Mouse (Mus musculus): ENCODE data around the gene F13b.
A peak's percentile ranks its signal among the peaks of the same experiment; 100 is the strongest.

Gene F13b

DNA sequence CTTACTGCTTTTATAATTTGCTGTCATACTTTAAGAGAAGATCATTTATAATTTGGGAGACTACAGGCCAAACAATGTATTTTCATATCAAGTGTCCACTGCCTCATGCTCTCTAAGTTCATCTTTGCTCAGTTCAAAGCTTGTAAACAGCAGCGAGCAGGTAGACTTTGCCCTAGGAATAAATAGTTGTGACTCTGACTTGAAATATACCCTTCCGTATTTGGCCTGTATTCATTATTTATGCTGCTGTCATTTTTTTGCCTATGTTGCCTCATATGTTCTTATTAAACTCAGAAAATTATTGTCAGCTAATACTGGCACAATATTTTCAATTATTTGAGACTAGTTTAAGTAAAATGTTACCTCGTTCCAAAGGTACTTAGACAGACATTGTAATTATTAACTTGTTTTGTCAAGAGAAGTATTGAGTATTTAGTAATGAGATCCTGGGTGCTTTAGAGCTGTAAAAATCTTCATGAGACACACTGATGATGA lies at the start of gene F13b:
F13b (plus strand) TSS at position 445 of the 495 bp plus-strand sequence.
- no peak for ATAC-seq (ENCODE audit: low TSS enrichment)

DNA sequence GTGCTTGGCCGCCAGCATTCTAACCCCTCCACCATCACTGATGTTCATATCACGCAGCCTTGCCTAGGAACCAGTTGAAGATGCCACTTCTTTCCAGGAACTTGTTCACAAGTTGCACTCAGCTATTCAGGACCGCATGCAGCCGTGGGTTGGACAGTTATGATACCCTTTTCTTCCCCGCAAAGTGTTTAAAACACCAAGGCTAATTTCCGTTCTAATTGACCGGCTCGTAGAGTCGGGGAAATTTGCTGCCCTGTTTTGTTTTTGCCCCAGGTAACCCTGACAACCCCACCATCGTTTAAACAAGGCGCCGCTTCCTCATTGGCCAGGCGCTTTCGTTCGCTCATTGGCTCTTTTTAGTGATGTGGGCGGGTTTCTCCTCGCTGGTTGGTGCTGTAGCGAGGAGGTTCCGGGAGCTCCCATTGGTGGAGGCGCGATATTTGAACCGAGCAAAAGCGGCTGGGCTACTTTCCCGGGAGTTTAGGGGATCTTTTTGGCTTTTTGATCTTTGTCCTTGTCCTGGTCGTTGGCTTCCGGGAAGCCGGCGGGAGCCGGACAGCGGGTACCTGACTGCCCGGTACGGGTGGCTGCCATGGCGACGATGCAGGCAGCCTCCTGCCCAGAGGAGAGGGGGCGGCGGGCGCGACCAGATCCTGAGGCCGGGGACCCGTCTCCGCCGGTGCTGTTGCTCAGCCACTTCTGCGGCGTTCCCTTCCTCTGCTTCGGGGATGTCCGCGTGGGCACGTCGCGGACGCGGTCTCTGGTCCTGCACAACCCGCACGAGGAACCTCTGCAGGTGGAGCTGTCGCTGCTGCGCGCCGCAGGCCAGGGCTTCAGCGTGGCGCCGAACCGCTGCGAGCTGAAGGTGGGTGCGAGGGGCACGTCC lies 46.9 kb upstream of the F13b start, which contains the start of gene Aspm:
Aspm (plus strand) TSS at position 433 of the 886 bp plus-strand sequence.
- peak; percentile 100 for ATAC-seq (ENCODE audit: low TSS enrichment)

DNA sequence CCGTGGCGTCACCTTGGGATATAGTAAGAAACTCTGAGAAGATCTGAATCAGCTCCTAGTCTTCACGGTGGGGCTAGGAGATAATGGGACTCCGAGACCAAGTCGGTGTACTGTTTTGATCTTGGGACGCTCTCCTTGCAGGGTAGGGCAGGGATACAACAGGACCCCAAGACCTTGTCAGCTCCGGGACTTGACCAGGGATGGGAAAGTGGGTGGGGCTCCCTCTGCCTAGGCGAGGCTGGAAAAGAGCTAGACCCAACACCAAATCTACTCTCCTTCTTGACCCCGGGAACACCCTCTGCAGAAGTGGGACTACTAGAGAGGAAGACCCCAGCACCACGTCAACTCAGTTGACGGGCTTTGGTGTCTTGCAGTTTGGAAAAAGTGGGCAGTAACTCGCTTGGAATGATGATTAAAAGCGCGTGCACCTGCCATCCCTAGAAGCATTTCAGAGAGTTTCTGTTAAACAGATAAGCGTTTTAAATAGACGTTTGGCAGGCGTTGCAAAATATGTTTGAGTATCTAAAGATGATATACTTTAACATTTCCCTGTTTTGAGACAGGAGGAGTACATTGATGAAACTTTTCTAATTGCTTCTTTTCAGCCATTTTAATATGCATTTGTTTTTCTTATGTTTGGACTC lies 46.2 kb upstream of the F13b start:
- ATAC-seq (ENCODE audit: low TSS enrichment), result no peak

DNA sequence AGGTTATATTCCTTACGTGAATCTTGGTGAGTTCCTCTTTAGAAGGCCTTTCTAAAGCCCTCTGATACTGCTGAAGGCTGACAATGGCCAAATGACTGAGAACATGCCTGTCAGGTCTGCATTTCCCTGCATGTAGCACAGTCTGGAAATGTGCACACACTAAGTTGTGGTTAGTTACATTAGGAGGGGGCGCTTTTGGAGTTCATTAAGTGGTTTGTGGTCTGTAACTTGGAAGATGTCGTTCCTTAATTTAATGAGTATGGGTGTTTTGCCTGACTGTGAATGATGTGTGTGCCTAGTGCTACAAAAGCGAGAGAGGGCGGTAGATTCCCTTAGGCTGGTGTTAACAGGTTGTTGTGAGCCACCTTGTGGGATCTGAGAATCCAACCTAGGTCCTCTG lies 40.7 kb upstream of the F13b start:
- no peak for ATAC-seq (ENCODE audit: low TSS enrichment)

DNA sequence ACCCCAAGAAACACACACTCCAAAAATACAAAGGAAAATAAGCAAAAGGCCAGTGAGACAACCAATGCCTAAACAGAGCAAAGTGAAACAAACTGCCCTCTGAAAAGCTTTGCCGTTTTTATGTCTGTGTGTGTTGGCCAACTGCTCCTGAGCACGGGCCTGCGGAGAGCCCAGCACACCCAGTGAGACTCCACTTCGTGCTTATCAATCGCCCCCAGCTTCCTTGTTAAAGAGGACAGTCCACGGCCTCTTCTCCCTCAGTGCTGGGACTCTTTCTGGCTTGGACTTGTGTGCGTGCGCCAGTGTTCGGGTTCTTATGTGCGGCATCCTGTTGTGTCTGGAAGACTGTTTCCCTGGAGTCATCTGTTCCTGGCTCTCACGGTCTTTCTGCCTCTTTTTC lies 35.6 kb upstream of the F13b start:
- no peak for ATAC-seq (ENCODE audit: low TSS enrichment)

DNA sequence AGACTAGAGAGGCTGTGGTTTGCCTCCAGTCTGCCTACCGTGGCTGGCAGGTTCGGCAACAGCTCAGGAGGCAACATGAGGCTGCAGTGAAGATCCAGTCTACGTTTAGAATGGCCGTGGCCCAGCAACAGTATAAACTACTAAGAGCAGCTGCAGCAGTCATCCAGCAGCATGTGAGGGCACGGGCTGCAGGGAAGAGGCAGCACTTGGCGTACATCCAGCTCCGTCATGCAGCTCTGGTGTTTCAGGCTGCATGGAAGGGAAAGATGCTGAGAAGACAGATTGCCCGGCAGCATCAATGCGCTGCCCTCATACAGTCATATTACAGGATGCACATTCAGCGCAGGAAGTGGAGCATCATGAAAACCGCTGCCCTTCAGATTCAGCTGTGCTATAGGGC lies 22.6 kb upstream of the F13b start:
- no peak for ATAC-seq (ENCODE audit: low TSS enrichment)

DNA sequence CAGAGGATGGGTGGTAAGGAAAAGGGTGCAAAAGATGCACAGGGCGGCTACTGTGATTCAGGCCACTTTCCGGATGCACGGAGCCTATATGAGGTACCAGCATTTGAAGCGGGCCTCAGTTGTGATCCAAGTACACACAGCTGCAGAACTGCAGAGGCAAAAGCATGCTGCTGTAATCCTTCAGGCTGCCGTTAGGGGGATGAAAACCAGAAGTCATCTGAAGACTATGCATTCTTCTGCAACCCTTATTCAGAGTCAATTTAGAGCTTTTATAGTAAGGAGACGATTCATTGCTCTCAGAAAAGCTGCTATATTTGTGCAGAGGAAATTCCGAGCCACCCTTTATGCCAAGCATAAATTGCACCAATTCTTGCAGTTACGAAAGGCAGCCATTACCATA lies 21.3 kb upstream of the F13b start:
- ATAC-seq (ENCODE audit: low TSS enrichment), result peak; percentile 92

DNA sequence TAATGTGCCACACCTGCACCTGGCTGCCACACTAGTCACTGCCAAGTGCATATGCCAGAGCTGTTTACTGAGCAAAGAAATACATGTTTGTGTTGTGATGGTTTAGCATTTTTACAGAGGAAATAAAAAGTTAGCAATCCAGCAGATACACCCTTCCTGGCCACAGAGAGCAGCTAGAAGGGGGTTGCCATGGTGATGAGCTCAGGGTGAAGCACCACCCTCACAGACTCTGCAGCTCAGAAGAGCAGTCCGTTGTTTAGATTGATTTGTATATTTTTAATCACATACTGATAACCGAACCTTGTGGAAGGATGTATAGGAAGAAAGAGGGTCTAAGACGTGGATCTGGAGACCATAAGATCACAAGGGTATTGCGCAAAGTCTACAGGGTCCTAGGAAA lies 20.4 kb upstream of the F13b start:
- peak; percentile 81 for ATAC-seq (ENCODE audit: low TSS enrichment)

DNA sequence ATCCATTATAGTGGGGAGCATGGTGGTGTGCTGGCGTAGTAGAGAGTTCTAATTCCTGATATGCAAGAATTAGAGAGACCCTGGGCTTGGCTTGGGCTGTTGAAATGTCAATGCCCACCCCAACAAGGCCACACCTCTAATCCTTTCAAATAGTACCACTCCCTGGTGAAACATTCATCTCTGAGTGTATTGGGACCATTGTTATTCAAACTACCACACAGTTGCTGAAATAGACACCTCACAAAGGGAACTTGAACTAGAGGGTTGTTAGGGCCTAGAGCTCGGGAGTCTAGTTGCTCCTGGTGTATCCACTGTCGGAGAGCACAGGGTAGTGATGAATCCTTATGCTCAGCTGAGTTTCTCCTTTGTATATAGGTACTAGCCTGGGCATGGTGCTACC lies 6.9 kb upstream of the F13b start:
- ATAC-seq (ENCODE audit: low TSS enrichment), result no peak

DNA sequence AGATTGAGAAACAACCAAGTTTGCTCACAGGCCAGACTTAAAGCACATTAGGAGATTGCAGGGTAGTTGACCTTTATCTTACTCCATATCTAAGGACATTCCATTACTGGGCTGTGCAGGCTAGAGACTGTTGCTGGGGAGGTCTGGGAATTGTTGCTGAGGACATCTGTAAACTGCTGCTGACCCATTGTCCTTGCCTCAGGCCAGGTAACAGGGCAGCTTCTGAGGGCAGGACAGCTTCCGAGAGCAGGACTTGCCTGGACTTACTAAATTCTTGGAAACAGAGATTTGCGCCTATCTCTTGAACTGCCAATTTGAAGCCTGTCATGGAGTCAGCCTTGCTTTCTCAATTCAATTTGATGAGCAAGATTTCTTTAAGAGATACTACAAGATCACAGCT lies 6.1 kb upstream of the F13b start:
- no peak for ATAC-seq (ENCODE audit: low TSS enrichment)

DNA sequence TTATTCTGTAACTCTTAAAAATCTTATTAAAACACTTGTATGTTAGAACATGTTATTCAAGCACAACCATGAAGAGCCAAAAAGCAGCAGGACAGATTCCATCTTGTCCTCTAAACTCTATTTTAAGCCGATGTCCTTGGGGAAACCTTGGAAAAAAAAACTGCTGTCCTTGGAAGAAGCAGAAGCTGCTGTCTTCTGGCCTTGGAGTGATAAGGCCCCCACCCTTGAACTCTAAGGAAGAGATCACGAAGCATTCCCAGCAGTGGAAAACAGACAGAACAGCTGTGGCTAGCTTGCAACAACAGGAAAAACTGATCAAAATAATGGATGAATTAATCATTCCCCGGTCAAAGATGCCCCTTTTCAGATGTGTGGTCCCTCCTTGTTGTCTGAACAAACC lies 5.3 kb upstream of the F13b start:
- ATAC-seq (ENCODE audit: low TSS enrichment), result no peak

DNA sequence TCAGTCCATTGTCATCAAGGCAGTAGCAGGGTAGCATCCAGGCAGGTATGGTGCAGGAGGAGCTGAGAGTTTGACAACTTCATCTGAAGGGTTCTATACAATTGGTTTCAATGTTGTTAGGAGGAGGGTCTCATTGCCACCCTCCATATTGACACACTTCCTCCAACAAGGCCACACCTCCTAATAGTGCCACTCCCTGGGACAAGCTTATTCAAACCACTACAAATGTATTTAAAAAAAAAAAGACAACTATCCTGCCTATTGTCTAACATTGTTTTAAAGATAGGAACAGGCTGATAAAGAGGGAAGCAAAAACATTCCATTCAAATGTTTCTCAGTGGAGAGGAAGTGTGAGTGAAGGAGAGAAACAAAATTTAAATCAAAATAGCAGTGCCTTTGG lies 1.8 kb upstream of the F13b start:
- no peak for ATAC-seq (ENCODE audit: low TSS enrichment)

DNA sequence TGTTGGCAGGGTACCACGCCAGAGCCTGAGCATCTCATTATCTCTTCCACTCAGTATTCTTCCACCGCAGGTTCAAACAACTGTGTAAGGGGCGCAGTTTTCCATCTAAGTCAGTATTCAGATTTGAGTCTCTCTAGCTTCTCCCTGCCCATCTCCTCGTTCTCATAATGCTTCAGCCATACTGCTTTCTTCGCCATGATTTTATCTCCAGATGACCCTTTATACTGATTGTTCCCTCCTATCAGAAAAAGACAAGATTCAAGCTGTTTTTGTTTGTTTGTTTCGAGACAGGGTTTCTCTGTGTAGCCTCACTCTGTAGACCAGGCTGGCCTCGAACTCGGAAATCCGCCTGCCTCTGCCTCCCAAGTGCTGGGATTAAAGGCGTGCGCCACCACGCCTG lies 13.1 kb downstream of the F13b start:
- no peak for ATAC-seq (ENCODE audit: low TSS enrichment)

DNA sequence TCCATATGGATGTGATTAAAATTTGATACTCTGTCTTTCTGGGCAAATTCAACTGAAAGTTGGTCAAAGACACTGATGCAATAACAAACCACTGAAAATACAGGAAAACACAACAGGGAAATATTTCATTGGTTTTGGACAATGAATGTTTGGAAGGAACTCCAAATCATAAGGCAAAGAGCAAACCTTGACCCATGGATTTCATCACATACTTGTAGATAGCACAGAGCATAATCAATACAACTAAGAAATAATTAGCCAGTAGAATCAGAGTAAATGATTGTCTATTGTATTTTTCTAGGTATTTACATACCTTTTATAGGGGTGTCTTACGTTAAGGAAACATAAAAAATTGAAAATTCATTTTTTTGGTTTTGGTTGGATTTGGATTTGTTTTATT lies 47.0 kb downstream of the F13b start:
- ATAC-seq (ENCODE audit: low TSS enrichment), result no peak

DNA sequence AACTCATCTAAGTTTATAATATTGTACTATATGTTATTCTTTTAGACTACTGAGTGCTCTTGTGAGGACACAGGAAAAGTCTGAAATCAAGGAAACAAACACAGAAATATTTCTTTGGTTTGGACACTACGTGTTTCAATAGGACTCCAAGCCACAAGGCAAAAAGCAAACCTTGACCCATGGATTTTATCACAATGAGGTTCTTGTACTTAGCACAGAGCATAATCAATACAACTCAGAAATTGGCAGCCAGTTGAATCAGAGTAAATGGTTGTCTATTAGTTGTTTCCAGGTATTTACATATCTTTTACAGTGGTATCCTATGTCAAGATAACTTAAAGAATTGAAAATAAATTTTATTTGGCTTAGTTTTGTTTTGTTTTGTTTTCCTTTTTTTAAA lies 49.8 kb downstream of the F13b start:
- no peak for ATAC-seq (ENCODE audit: low TSS enrichment)

DNA sequence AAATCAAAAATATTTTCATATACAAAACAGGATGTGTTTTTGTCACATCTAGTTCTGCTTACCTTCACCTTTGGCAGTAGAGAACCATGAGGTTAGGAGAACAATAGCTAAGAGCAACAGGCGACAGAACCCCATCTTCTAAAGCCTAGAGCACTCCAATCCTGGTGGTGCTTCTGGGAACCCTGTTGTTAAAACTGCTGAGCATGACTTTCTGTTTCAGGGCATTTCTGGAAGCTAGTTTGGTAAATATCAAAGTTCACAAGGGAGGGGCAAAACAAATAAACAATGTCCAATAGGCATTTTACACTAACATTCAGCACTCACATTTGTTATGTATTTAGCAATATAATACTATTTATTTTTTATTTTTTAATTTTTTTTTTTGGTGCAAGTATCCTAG lies 58.5 kb downstream of the F13b start, which contains the start of gene Cfhr1:
Cfhr1 (minus strand) TSS at position 249 of the 400 bp plus-strand sequence.
- no peak for ATAC-seq (ENCODE audit: low TSS enrichment)
